In genomic region chr2:104172695-104173348, GRCm38 (mm10) we compare ENCODE assay signal across 14 mouse cellular contexts.
DNase-seq lines count a peak whose midpoint lies in the region.
"Had no signal": no experiment of that assay in that cellular context is flagged by ENCODE, and none has a peak within 500 bp of the region (broad histone marks: within the 10 kb centered on the region; RNA-seq: fewer than 3 reads in every experiment).

No protein-coding gene starts in this region.

- peak; percentile 28 to 52 for DNase-seq in frontal cortex, postnatal 36 days (ENCODE audit: low spot score in 2 of 2)
- no peak for DNase-seq in frontal cortex, postnatal 14 days (ENCODE audit: low spot score in 2 of 2)
- peak; percentile 52 for DNase-seq in right cerebral cortex, adult 18-20 months
- DNase-seq in right cerebral cortex, postnatal 36 days (ENCODE audit: low spot score in 2 of 2), result no peak
- peak; percentile 87 for DNase-seq in induced T-regulatory cell, adult 2 months (ENCODE audit: low read depth)
- peak; percentile 33 for DNase-seq in thymus, postnatal 14 days
- no peak for DNase-seq in testis, postnatal 14 days (ENCODE audit: low spot score)
- no peak for DNase-seq in cerebellum, adult 9-10 months
- DNase-seq: cerebellum, adult 11 months; embryo, embryonic 11 days; gastrocnemius, postnatal 36 days; heart, postnatal 10 days; lung, postnatal 14 days; retina, postnatal 1 day had no signal

Comparison
In these comparisons a context has a peak if more than half of its experiments do, and no peak if none do; other contexts are left out.
1. DNase-seq: peak in frontal cortex, postnatal 36 days (2 of 2), right cerebral cortex, adult 18-20 months (single experiment), induced T-regulatory cell, adult 2 months (single experiment) and thymus, postnatal 14 days (single experiment); none in frontal cortex, postnatal 14 days (0 of 2), right cerebral cortex, postnatal 36 days (0 of 2), testis, postnatal 14 days (single experiment) and cerebellum, adult 9-10 months (single experiment).